ENCODE assay signal across 8 mouse cellular contexts in genomic region chr9:83488491-83489210, GRCm38 (mm10). TPM values are rescaled to one million over a fixed set of nuclear protein-coding genes. Genes with fewer than 3 reads are reported as not detected.
A peak's percentile ranks its signal among the peaks of the same experiment; 100 is the strongest.
DNase-seq lines count a peak whose midpoint lies in the region; ATAC-seq and TF ChIP-seq lines count a peak whose summit lies in the region.

No protein-coding gene starts in this region.

- no peaks in the 10 kb centered on the region for H3K27me3 ChIP-seq in hindbrain, embryonic 14.5 days (ENCODE audit: control insufficient read depth, insufficient read depth, low read length)

- DNase-seq in lung, postnatal 10 days, result peak; percentile 7
- DNase-seq in lung, adult 18-20 months, result no peak
- DNase-seq in cerebellum, adult 8-10 months, result peak; percentile 50
- DNase-seq in hindbrain, embryonic 14.5 days (ENCODE audit: low spot score), result peak; percentile 57
- peak in 1 of 2 experiments; percentile 19 for DNase-seq in left cerebral cortex, adult 2 months (ENCODE audit: extremely low spot score in 1 of 2, low spot score in 2 of 2)
- peak; percentile 16 for DNase-seq in right cerebral cortex, postnatal 4 days
- DNase-seq in thymus, postnatal 36 days, result no peak
- no peak for DNase-seq in c-Kit-positive CD71-positive TER-119-positive erythroid progenitor cells, embryonic 14.5 days (ENCODE audit: low spot score)

- H3K9me3 ChIP-seq in hindbrain, embryonic 14.5 days (ENCODE audit: control insufficient read depth, low read length), result no peaks in the 10 kb centered on the region

- peak; percentile 80 for ATAC-seq in hindbrain, embryonic 14.5 days (ENCODE audit: low FRiP score)

- H3K4me1 ChIP-seq in hindbrain, embryonic 14.5 days (replicated peaks; ENCODE audit: control insufficient read depth, insufficient read depth, low read length), result peaks cover 7% of the 10 kb centered on the region; the same call in 1 of the 2 replicates

- H3K9ac ChIP-seq in hindbrain, embryonic 14.5 days, result peak overlapping the region; percentile 31; the same call in 1 of the 2 replicates

- intact Hi-C loops in left cerebral cortex, adult 2 months (cut with DNase I), result loop anchor here (2.0 to 5.0 kb wide), 2 partner anchors 112 to 204 kb away; no protein-coding TSS in a partner anchor

- no peak overlapping the region for H3K4me3 ChIP-seq in hindbrain, embryonic 14.5 days (replicated peaks; ENCODE audit: low read length)
- peak overlapping the region; percentile 1 for H3K4me3 ChIP-seq in left cerebral cortex, adult 2 months

- H3K4me2 ChIP-seq in hindbrain, embryonic 14.5 days (replicated peaks), result peak overlapping the region; percentile 30

- H3K36me3 ChIP-seq in hindbrain, embryonic 14.5 days (replicated peaks; ENCODE audit: control insufficient read depth, insufficient read depth), result no peaks in the 10 kb centered on the region

- peak; percentile 64 for TF ChIP-seq CTCF in left cerebral cortex, adult 2 months (IDR thresholded peaks at IDR 0.05)

- 39% methylated on average over 15 of the region's 15 CpGs for WGBS in hindbrain, embryonic 14.5 days

- H3K27ac ChIP-seq in hindbrain, embryonic 14.5 days, result peak overlapping the region; percentile 68
- H3K27ac ChIP-seq in left cerebral cortex, adult 2 months, result no peak overlapping the region

RNA-seq across cellular contexts. Expression of gene Lca5, which starts 47.7 kb away (rescaled TPM):
- polyA plus RNA-seq in hindbrain, embryonic 14.5 days (2014; fragmentation: Nextera tagmentation; extraction: Ambion mirVana), result 18.4 and 19.6 TPM in 2 replicates
- 10 to 100 TPM; 19.6 to 20.2 TPM for total RNA-seq in left cerebral cortex, adult 2 months (2021)

RNA-seq across cellular contexts. Expression of gene Sh3bgrl2, which starts 59.5 kb away (rescaled TPM):
- 9.7 and 12.4 TPM in 2 replicates for polyA plus RNA-seq in hindbrain, embryonic 14.5 days (2014; fragmentation: Nextera tagmentation; extraction: Ambion mirVana)
- 10 to 100 TPM; 30.7 to 36.1 TPM for total RNA-seq in left cerebral cortex, adult 2 months (2021)

Comparison
In these comparisons a context has a peak if more than half of its experiments do, and no peak if none do; other contexts are left out.
1. DNase-seq: peak in lung, postnatal 10 days (single experiment), cerebellum, adult 8-10 months (single experiment), hindbrain, embryonic 14.5 days (single experiment) and right cerebral cortex, postnatal 4 days (single experiment); none in lung, adult 18-20 months (0 of 2), thymus, postnatal 36 days (0 of 2) and c-Kit-positive CD71-positive TER-119-positive erythroid progenitor cells, embryonic 14.5 days (single experiment).